Mouse (Mus musculus): Measurements from ENCODE around the gene Golgb1. TPM values are rescaled to one million over a fixed set of nuclear protein-coding genes. Genes with fewer than 3 reads are reported as not detected.

The Golgb1 gene
- polyA plus RNA-seq, 2 experiments = 13.3 to 26.4 TPM

- TF ChIP-seq CTCF (IDR thresholded peaks at IDR 0.05; ENCODE audit: low read depth) (no peak), EP300 (IDR thresholded peaks at IDR 0.05; ENCODE audit: low read depth) (no peak)
- DNase-seq (ENCODE audit: low read depth in 3 of 3, low spot score in 3 of 3) (no peak), ATAC-seq (ENCODE audit: insufficient read depth) (no peak)
- peak overlapping the region in 1 of 2 experiments; percentile 14; a peak in 1 of 4 replicates for H3K4me3 ChIP-seq (ENCODE audit: insufficient read depth in 1 of 2, low read depth in 2 of 2, low read length in 2 of 2)
- H3K9ac ChIP-seq (replicated peaks) = no peak overlapping the region
- H3K9me3 ChIP-seq (ENCODE audit: control insufficient read depth, low read length) = no peaks in the 10 kb centered on the region
- peak overlapping the region; percentile 48; the same call in 1 of the 2 replicates for H3K4me2 ChIP-seq (ENCODE audit: low read depth)
- H3K27me3 ChIP-seq (ENCODE audit: control insufficient read depth, insufficient read depth, low read length) = no peaks in the 10 kb centered on the region
- WGBS (ENCODE audit: insufficient replicate concordance) = 30% methylated on average over 3 of the region's 3 CpGs
- peaks cover 5% of the 10 kb centered on the region; the same call in 1 of the 2 replicates for H3K36me3 ChIP-seq (replicated peaks; ENCODE audit: control insufficient read depth, insufficient read depth, low read depth)
- no peak overlapping the region for H3K27ac ChIP-seq
- peaks cover 0 to 11% of the 10 kb centered on the region in 2 experiments; a peak in 3 of 4 replicates for H3K4me1 ChIP-seq (replicated peaks; ENCODE audit: control insufficient read depth in 2 of 2, insufficient read depth in 2 of 2, low read length in 1 of 2)
Observed at GRCm38 (mm10) chr16:36935814-36936213, 60.9 kb downstream of the Golgb1 start.

- Histone ChIP-seq H3K4me3 (ENCODE audit: insufficient read depth in 1 of 2, low read depth in 2 of 2, low read length in 2 of 2) (no peak overlapping the region), H3K4me2 (ENCODE audit: low read depth) (no peak overlapping the region), H3K36me3 (replicated peaks; ENCODE audit: control insufficient read depth, insufficient read depth, low read depth) (no peaks in the 10 kb centered on the region), H3K9ac (replicated peaks) (no peak overlapping the region), H3K27ac (no peak overlapping the region), H3K27me3 (ENCODE audit: control insufficient read depth, insufficient read depth, low read length) (no peaks in the 10 kb centered on the region), H3K9me3 (ENCODE audit: control insufficient read depth, low read length) (no peaks in the 10 kb centered on the region), H3K4me1 (replicated peaks; ENCODE audit: control insufficient read depth in 2 of 2, insufficient read depth in 2 of 2, low read length in 1 of 2) (no peaks in the 10 kb centered on the region; a peak in 1 of 4 replicates)
- ATAC-seq (ENCODE audit: insufficient read depth) (no peak), DNase-seq (ENCODE audit: low read depth in 3 of 3, low spot score in 3 of 3) (no peak)
- 34% methylated on average over 6 of the region's 6 CpGs for WGBS (ENCODE audit: insufficient replicate concordance)
- TF ChIP-seq CTCF (IDR thresholded peaks at IDR 0.05; ENCODE audit: low read depth) (no peak), EP300 (IDR thresholded peaks at IDR 0.05; ENCODE audit: low read depth) (no peak)
Observed at GRCm38 (mm10) chr16:36941137-36941727, 66.3 kb downstream of the Golgb1 start.

GRCm38 (mm10) chr16:36941895-36942294 lies 67.0 kb downstream of the Golgb1 start:
- Histone ChIP-seq H3K4me1 (replicated peaks; ENCODE audit: control insufficient read depth in 2 of 2, insufficient read depth in 2 of 2, low read length in 1 of 2) (no peaks in the 10 kb centered on the region), H3K27me3 (ENCODE audit: control insufficient read depth, insufficient read depth, low read length) (no peaks in the 10 kb centered on the region), H3K27ac (no peak overlapping the region)

GRCm38 (mm10) chr16:36943591-36943990 lies 68.7 kb downstream of the Golgb1 start:
- no peak for ATAC-seq (ENCODE audit: insufficient read depth)

More at GRCm38 (mm10) chr16:36941895-36942294, 67.0 kb downstream of the Golgb1 start:
- Histone ChIP-seq H3K4me3 (ENCODE audit: insufficient read depth in 1 of 2, low read depth in 2 of 2, low read length in 2 of 2) (no peak overlapping the region), H3K36me3 (replicated peaks; ENCODE audit: control insufficient read depth, insufficient read depth, low read depth) (no peaks in the 10 kb centered on the region), H3K9ac (replicated peaks) (no peak overlapping the region), H3K4me2 (ENCODE audit: low read depth) (no peak overlapping the region), H3K9me3 (ENCODE audit: control insufficient read depth, low read length) (no peaks in the 10 kb centered on the region)
- WGBS (ENCODE audit: insufficient replicate concordance) = 85% methylated on average over 4 of the region's 4 CpGs
- TF ChIP-seq EP300 (IDR thresholded peaks at IDR 0.05; ENCODE audit: low read depth) = no peak
- no peak for TF ChIP-seq CTCF (IDR thresholded peaks at IDR 0.05; ENCODE audit: low read depth)
- DNase-seq (ENCODE audit: low read depth in 3 of 3, low spot score in 3 of 3) = no peak
- ATAC-seq (ENCODE audit: insufficient read depth) = no peak

GRCm38 (mm10) chr16:36944895-36945424 lies 70.0 kb downstream of the Golgb1 start:
- Histone ChIP-seq H3K4me3 (ENCODE audit: insufficient read depth in 1 of 2, low read depth in 2 of 2, low read length in 2 of 2) (no peak overlapping the region), H3K36me3 (replicated peaks; ENCODE audit: control insufficient read depth, insufficient read depth, low read depth) (no peaks in the 10 kb centered on the region), H3K9me3 (ENCODE audit: control insufficient read depth, low read length) (no peaks in the 10 kb centered on the region), H3K27ac (no peak overlapping the region), H3K4me2 (ENCODE audit: low read depth) (no peak overlapping the region), H3K27me3 (ENCODE audit: control insufficient read depth, insufficient read depth, low read length) (no peaks in the 10 kb centered on the region), H3K4me1 (replicated peaks; ENCODE audit: control insufficient read depth in 2 of 2, insufficient read depth in 2 of 2, low read length in 1 of 2) (no peaks in the 10 kb centered on the region), H3K9ac (replicated peaks) (no peak overlapping the region)
- TF ChIP-seq EP300 (IDR thresholded peaks at IDR 0.05; ENCODE audit: low read depth) (no peak), CTCF (IDR thresholded peaks at IDR 0.05; ENCODE audit: low read depth) (no peak)
- WGBS (ENCODE audit: insufficient replicate concordance) = 76% methylated on average over 12 of the region's 12 CpGs
- ATAC-seq (ENCODE audit: insufficient read depth) (no peak), DNase-seq (ENCODE audit: low read depth in 3 of 3, low spot score in 3 of 3) (no peak)

More at GRCm38 (mm10) chr16:36943591-36943990, 68.7 kb downstream of the Golgb1 start:
- WGBS (ENCODE audit: insufficient replicate concordance) = 62% methylated on average over 3 of the region's 3 CpGs
- Histone ChIP-seq H3K9ac (replicated peaks) (no peak overlapping the region), H3K4me2 (ENCODE audit: low read depth) (no peak overlapping the region), H3K4me3 (ENCODE audit: insufficient read depth in 1 of 2, low read depth in 2 of 2, low read length in 2 of 2) (no peak overlapping the region), H3K27me3 (ENCODE audit: control insufficient read depth, insufficient read depth, low read length) (no peaks in the 10 kb centered on the region), H3K36me3 (replicated peaks; ENCODE audit: control insufficient read depth, insufficient read depth, low read depth) (no peaks in the 10 kb centered on the region), H3K4me1 (replicated peaks; ENCODE audit: control insufficient read depth in 2 of 2, insufficient read depth in 2 of 2, low read length in 1 of 2) (no peaks in the 10 kb centered on the region), H3K27ac (no peak overlapping the region), H3K9me3 (ENCODE audit: control insufficient read depth, low read length) (no peaks in the 10 kb centered on the region)
- DNase-seq (ENCODE audit: low read depth in 3 of 3, low spot score in 3 of 3) = no peak
- TF ChIP-seq CTCF (IDR thresholded peaks at IDR 0.05; ENCODE audit: low read depth) (no peak), EP300 (IDR thresholded peaks at IDR 0.05; ENCODE audit: low read depth) (no peak)
